Mouse (Mus musculus) heart, postnatal 0 days (tissue): Measurements from ENCODE around the gene Inka2.
A peak's percentile ranks its signal among the peaks of the same experiment; 100 is the strongest.

Experiments
- CTCF ChIP-seq: IDR thresholded peaks from 2 replicates; pipeline ENCODE4 v1.5.1; 2016; ENCODE audit warnings: antibody characterized with exemption, control low read depth, low read depth
- EP300 ChIP-seq: IDR thresholded peaks from 2 replicates; pipeline ENCODE4 v1.6.1; 2016; ENCODE audit warnings: antibody characterized with exemption, low read depth

GRCm38 (mm10) chr3:105695476-105696386 is 8.7 kb upstream of the Inka2 start:
- TF ChIP-seq EP300 (no peak; the same call in 1 of the 2 replicates), CTCF (peak; percentile 3; the same call in 1 of the 2 replicates)
